Mouse (Mus musculus) embryonic fibroblast, embryonic 13.5 days (primary cell): ENCODE results near the gene Mzt1.

Experiments used
- CTCF ChIP-seq: IDR thresholded peaks from 2 replicates; pipeline ENCODE4 v1.5.1; 2011; ENCODE audit warnings: mild to moderate bottlenecking, control low read depth, low read length, moderate library complexity, borderline replicate concordance; ENCODE audit not compliant: insufficient read depth
- POLR2A ChIP-seq: IDR thresholded peaks from 2 replicates; pipeline ENCODE4 v1.6.1; 2011; ENCODE audit warnings: low read depth, mild to moderate bottlenecking, control low read depth, low read length, moderate library complexity

- TF ChIP-seq CTCF (no peak), POLR2A (no peak)
These were observed 848 bp upstream of the Mzt1 start for GRCm38 (mm10) chr14:99046782-99047181.
